Mouse (Mus musculus): ENCODE data around the gene Erc2. TPM values are rescaled to one million over a fixed set of nuclear protein-coding genes. Genes with fewer than 3 reads are reported as not detected.

Gene Erc2
- polyA plus RNA-seq, 1 experiment, result 0.53 TPM

DNA sequence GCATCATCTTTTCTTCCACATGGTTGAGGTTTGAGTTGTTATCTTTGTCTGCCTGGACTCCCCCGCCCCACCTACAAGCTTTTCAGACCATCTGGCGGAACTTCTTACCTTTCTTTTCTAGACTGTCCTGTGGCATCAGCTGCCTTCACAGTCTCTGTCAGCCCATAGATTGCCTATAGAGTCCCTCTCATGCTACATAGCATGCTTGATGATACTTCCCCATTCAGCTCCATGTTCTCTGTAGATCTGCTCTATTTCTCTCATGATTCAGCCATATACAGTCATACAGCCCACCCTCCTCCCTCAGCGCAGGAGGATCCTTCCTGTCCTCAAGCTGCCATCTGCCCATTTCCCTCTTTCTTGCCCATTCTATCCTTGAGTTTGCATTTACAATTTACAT, 98.7 kb downstream of the Erc2 start:
- Histone ChIP-seq H3K27me3 (ENCODE audit: control insufficient read depth, insufficient read depth, insufficient read length) (no peaks in the 10 kb centered on the region), H3K4me3 (no peak overlapping the region), H3K79me2 (ENCODE audit: control insufficient read depth, insufficient read depth) (no peaks in the 10 kb centered on the region), H3K4me2 (ENCODE audit: low read depth) (no peak overlapping the region), H3ac (ENCODE audit: control insufficient read depth, insufficient read length) (no peak overlapping the region), H3K36me3 (ENCODE audit: control insufficient read depth, insufficient read depth) (no peaks in the 10 kb centered on the region)
- no peak for TF ChIP-seq MYOD1 (IDR thresholded peaks at IDR 0.05; ENCODE audit: control insufficient read depth in 1 of 3, insufficient read length in 2 of 3, low read depth in 2 of 3)
- TF ChIP-seq E2F4 (IDR thresholded peaks at IDR 0.05; ENCODE audit: insufficient read depth), result no peak
- no peak for TF ChIP-seq SRF (IDR thresholded peaks at IDR 0.05; ENCODE audit: control insufficient read depth, insufficient read length, low read depth)
- no peak for TF ChIP-seq TCF12 (IDR thresholded peaks at IDR 0.05; ENCODE audit: insufficient read depth, poor library complexity, severe bottlenecking)
- TF ChIP-seq POLR2A (IDR thresholded peaks at IDR 0.05; ENCODE audit: insufficient read length, low read depth), result no peak
- TF ChIP-seq CEBPB (IDR thresholded peaks at IDR 0.05; ENCODE audit: insufficient read depth, poor library complexity, severe bottlenecking), result no peak
- no peak for TF ChIP-seq MAX (IDR thresholded peaks at IDR 0.05; ENCODE audit: low read depth)
- no peak for TF ChIP-seq TCF3 (IDR thresholded peaks at IDR 0.05; ENCODE audit: insufficient read length, low read depth)

GRCm38 (mm10) chr14:27721759-27722158, 99.5 kb downstream of the Erc2 start:
- H3K4me3 ChIP-seq, result no peak overlapping the region
- H3K27me3 ChIP-seq (ENCODE audit: control insufficient read depth, insufficient read depth, insufficient read length), result no peaks in the 10 kb centered on the region
- H3K79me2 ChIP-seq (ENCODE audit: control insufficient read depth, insufficient read depth), result no peaks in the 10 kb centered on the region
- no peak overlapping the region for H3ac ChIP-seq (ENCODE audit: control insufficient read depth, insufficient read length)
- no peaks in the 10 kb centered on the region for H3K36me3 ChIP-seq (ENCODE audit: control insufficient read depth, insufficient read depth)
- TF ChIP-seq MAX (IDR thresholded peaks at IDR 0.05; ENCODE audit: low read depth) (no peak), MYOG (IDR thresholded peaks at IDR 0.05; ENCODE audit: control insufficient read depth in 1 of 3, insufficient read depth in 1 of 3, insufficient read length in 2 of 3, low read depth in 2 of 3) (no peak), TCF12 (IDR thresholded peaks at IDR 0.05; ENCODE audit: insufficient read depth, poor library complexity, severe bottlenecking) (no peak), E2F4 (IDR thresholded peaks at IDR 0.05; ENCODE audit: insufficient read depth) (no peak), USF1 (IDR thresholded peaks at IDR 0.05; ENCODE audit: low read depth) (no peak)
- no peak overlapping the region for H3K4me2 ChIP-seq (ENCODE audit: low read depth)

- Histone ChIP-seq H3ac (ENCODE audit: control insufficient read depth, insufficient read length) (no peak overlapping the region), H3K4me3 (no peak overlapping the region), H3K79me2 (ENCODE audit: control insufficient read depth, insufficient read depth) (no peaks in the 10 kb centered on the region), H3K36me3 (ENCODE audit: control insufficient read depth, insufficient read depth) (no peaks in the 10 kb centered on the region), H3K27me3 (ENCODE audit: control insufficient read depth, insufficient read depth, insufficient read length) (no peaks in the 10 kb centered on the region), H3K4me2 (ENCODE audit: low read depth) (no peak overlapping the region)
- no peak for TF ChIP-seq POLR2A (IDR thresholded peaks at IDR 0.05; ENCODE audit: insufficient read length, low read depth)
- TF ChIP-seq CEBPB (IDR thresholded peaks at IDR 0.05; ENCODE audit: insufficient read depth, poor library complexity, severe bottlenecking), result no peak
- TF ChIP-seq REST (IDR thresholded peaks at IDR 0.05; ENCODE audit: insufficient read depth, insufficient read length), result no peak
- no peak for TF ChIP-seq POLR2AphosphoS2 (IDR thresholded peaks at IDR 0.05; ENCODE audit: insufficient read length, low read depth)
- no peak for TF ChIP-seq MYOD1 (IDR thresholded peaks at IDR 0.05; ENCODE audit: control insufficient read depth in 1 of 3, insufficient read length in 2 of 3, low read depth in 2 of 3)
- no peak for TF ChIP-seq SRF (IDR thresholded peaks at IDR 0.05; ENCODE audit: control insufficient read depth, insufficient read length, low read depth)
- TF ChIP-seq USF1 (IDR thresholded peaks at IDR 0.05; ENCODE audit: low read depth), result no peak
- TF ChIP-seq TCF12 (IDR thresholded peaks at IDR 0.05; ENCODE audit: insufficient read depth, poor library complexity, severe bottlenecking), result no peak
- no peak for TF ChIP-seq TCF3 (IDR thresholded peaks at IDR 0.05; ENCODE audit: insufficient read length, low read depth)
- no peak for TF ChIP-seq MAX (IDR thresholded peaks at IDR 0.05; ENCODE audit: low read depth)
Observed at GRCm38 (mm10) chr14:27727541-27727940, 105.3 kb downstream of the Erc2 start.

- H3K36me3 ChIP-seq (ENCODE audit: control insufficient read depth, insufficient read depth), result no peaks in the 10 kb centered on the region
- TF ChIP-seq POLR2AphosphoS2 (IDR thresholded peaks at IDR 0.05; ENCODE audit: insufficient read length, low read depth) (no peak), E2F4 (IDR thresholded peaks at IDR 0.05; ENCODE audit: insufficient read depth) (no peak), CEBPB (IDR thresholded peaks at IDR 0.05; ENCODE audit: insufficient read depth, poor library complexity, severe bottlenecking) (no peak), TCF12 (IDR thresholded peaks at IDR 0.05; ENCODE audit: insufficient read depth, poor library complexity, severe bottlenecking) (no peak), USF1 (IDR thresholded peaks at IDR 0.05; ENCODE audit: low read depth) (no peak), MYOD1 (IDR thresholded peaks at IDR 0.05; ENCODE audit: control insufficient read depth in 1 of 3, insufficient read length in 2 of 3, low read depth in 2 of 3) (no peak)
- H3K79me2 ChIP-seq (ENCODE audit: control insufficient read depth, insufficient read depth), result no peaks in the 10 kb centered on the region
- H3ac ChIP-seq (ENCODE audit: control insufficient read depth, insufficient read length), result no peak overlapping the region
- H3K4me2 ChIP-seq (ENCODE audit: low read depth), result no peak overlapping the region
- no peak overlapping the region for H3K4me3 ChIP-seq
- H3K27me3 ChIP-seq (ENCODE audit: control insufficient read depth, insufficient read depth, insufficient read length), result peaks cover 4% of the 10 kb centered on the region
Observed at GRCm38 (mm10) chr14:27731086-27731485, 108.9 kb downstream of the Erc2 start.

GRCm38 (mm10) chr14:27739436-27739835, 117.2 kb downstream of the Erc2 start:
- TF ChIP-seq SRF (IDR thresholded peaks at IDR 0.05; ENCODE audit: control insufficient read depth, insufficient read length, low read depth) (no peak), TCF3 (IDR thresholded peaks at IDR 0.05; ENCODE audit: insufficient read length, low read depth) (no peak), USF1 (IDR thresholded peaks at IDR 0.05; ENCODE audit: low read depth) (no peak), POLR2A (IDR thresholded peaks at IDR 0.05; ENCODE audit: insufficient read length, low read depth) (no peak)
- H3K27me3 ChIP-seq (ENCODE audit: control insufficient read depth, insufficient read depth, insufficient read length), result peaks cover 4% of the 10 kb centered on the region
- no peaks in the 10 kb centered on the region for H3K79me2 ChIP-seq (ENCODE audit: control insufficient read depth, insufficient read depth)
- no peak overlapping the region for H3ac ChIP-seq (ENCODE audit: control insufficient read depth, insufficient read length)
- no peak overlapping the region for H3K4me3 ChIP-seq
- H3K36me3 ChIP-seq (ENCODE audit: control insufficient read depth, insufficient read depth), result no peaks in the 10 kb centered on the region
- H3K4me2 ChIP-seq (ENCODE audit: low read depth), result no peak overlapping the region
